29 mouse cellular contexts compared by ENCODE assay signal in the genomic region with DNA sequence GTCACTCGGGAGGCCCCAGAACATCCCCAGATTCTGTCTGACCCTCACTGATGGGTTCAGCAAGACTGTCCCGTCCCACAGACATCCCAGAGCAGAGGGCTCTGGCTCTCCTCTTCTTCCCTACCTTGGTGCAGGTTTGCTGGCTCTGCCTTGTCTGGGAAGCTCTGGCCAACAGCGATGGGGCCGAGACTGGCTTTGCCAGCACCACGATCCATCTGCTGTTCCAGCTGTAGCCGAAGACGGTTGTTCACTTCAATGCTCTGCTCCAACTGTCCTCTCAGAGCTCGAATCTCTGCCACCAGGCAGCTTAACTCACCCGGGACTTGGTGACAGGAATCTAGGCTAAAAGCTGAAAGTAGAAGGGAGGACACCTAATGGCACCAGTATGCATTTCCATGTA. TPM values are rescaled to one million over a fixed set of nuclear protein-coding genes. Genes with fewer than 3 reads are reported as not detected.
A peak's percentile ranks its signal among the peaks of the same experiment; 100 is the strongest.
DNase-seq lines count a peak whose midpoint lies in the region; ATAC-seq and TF ChIP-seq lines count a peak whose summit lies in the region.
"Had no signal": no experiment of that assay in that cellular context is flagged by ENCODE, and none has a peak within 500 bp of the region (broad histone marks: within the 10 kb centered on the region; RNA-seq: fewer than 3 reads in every experiment).

No protein-coding gene starts in this region.

- no peaks in the 10 kb centered on the region for H3K36me3 ChIP-seq in kidney, postnatal 0 days (ENCODE audit: insufficient read depth, low read length)
- H3K36me3 ChIP-seq: embryonic facial prominence, embryonic 10.5 days; embryonic facial prominence, embryonic 12.5 days; G1E had no signal

- no peak for TF ChIP-seq CTCF in cerebellum, adult 2 months (IDR thresholded peaks at IDR 0.05; ENCODE audit: borderline replicate concordance, insufficient read depth, low read depth, low read length)
- no peak for TF ChIP-seq CTCF in kidney, postnatal 0 days (IDR thresholded peaks at IDR 0.05; ENCODE audit: low read depth)

- WGBS in cerebellum, adult 2 months, result 41% methylated on average over 9 of the region's 9 CpGs
- WGBS in kidney, postnatal 0 days, result 79% methylated on average over 9 of the region's 9 CpGs

- no peak for TF ChIP-seq POLR2A in cerebellum, adult 2 months (IDR thresholded peaks at IDR 0.05; ENCODE audit: borderline replicate concordance, insufficient read depth, low read length)

- no peak for ATAC-seq in kidney, postnatal 0 days (replicated peaks; ENCODE audit: low FRiP score, low read depth)
- ATAC-seq: activated CD4-positive, CD25-positive, alpha-beta regulatory T cell, adult 4 months; CD4-positive, CD25-positive, alpha-beta regulatory T cell, adult 4 months; forebrain, embryonic 13.5 days; forebrain, embryonic 15.5 days; forebrain, postnatal 0 days; Patski had no signal

- H3K4me2 ChIP-seq in kidney, postnatal 0 days (ENCODE audit: low read length), result no peak overlapping the region
- H3K4me2 ChIP-seq: embryonic facial prominence, embryonic 12.5 days; forebrain, embryonic 13.5 days; forebrain, embryonic 15.5 days had no signal

- H3K27ac ChIP-seq in cerebellum, adult 2 months (ENCODE audit: insufficient read depth, low read length), result no peak overlapping the region
- H3K27ac ChIP-seq in kidney, postnatal 0 days, result peak overlapping the region; percentile 36; the same call in 1 of the 2 replicates
- H3K27ac ChIP-seq: embryonic facial prominence, embryonic 10.5 days; embryonic facial prominence, embryonic 12.5 days; forebrain, embryonic 13.5 days; forebrain, embryonic 15.5 days had no signal

- no peak overlapping the region for H3K9ac ChIP-seq in kidney, postnatal 0 days (ENCODE audit: low read depth, low read length)
- H3K9ac ChIP-seq: embryonic facial prominence, embryonic 12.5 days; forebrain, embryonic 13.5 days; forebrain, embryonic 15.5 days; forebrain, postnatal 0 days had no signal

- peak; percentile 16 for DNase-seq in adrenal gland, postnatal 10 days
- DNase-seq in adrenal gland, postnatal 4 days (ENCODE audit: low spot score in 2 of 2), result no peak
- peak; percentile 25 to 35 for DNase-seq in cerebellum, postnatal 14 days
- no peak for DNase-seq in cerebellum, adult 2 months
- DNase-seq in kidney, postnatal 0 days (ENCODE audit: low spot score), result no peak
- no peak for DNase-seq in kidney, postnatal 10 days
- no peak for DNase-seq in right cerebral cortex, adult 18-20 months
- DNase-seq: adrenal gland, adult 2 months; adrenal gland, postnatal 14 days; adrenal gland, postnatal 36 days; B cell, adult 2 months; cerebellum, adult 11-12 months; cerebellum, adult 8-10 months; cerebellum, adult 9-11 months; cerebellum, postnatal 36 days; forebrain, postnatal 0 days had no signal

- no peaks in the 10 kb centered on the region for H3K9me3 ChIP-seq in kidney, postnatal 0 days (replicated peaks; ENCODE audit: low read length)
- H3K9me3 ChIP-seq: embryonic facial prominence, embryonic 10.5 days; embryonic facial prominence, embryonic 12.5 days; forebrain, embryonic 13.5 days; forebrain, embryonic 15.5 days; G1E had no signal

- no peaks in the 10 kb centered on the region for H3K4me1 ChIP-seq in cerebellum, adult 2 months (ENCODE audit: control insufficient read depth, insufficient read depth, low read length)
- H3K4me1 ChIP-seq in kidney, postnatal 0 days (replicated peaks; ENCODE audit: insufficient read depth, low read length), result no peaks in the 10 kb centered on the region
- H3K4me1 ChIP-seq: embryonic facial prominence, embryonic 12.5 days; forebrain, embryonic 13.5 days; forebrain, embryonic 15.5 days had no signal

- no peaks in the 10 kb centered on the region for H3K27me3 ChIP-seq in cerebellum, adult 2 months (ENCODE audit: control insufficient read depth, insufficient read depth, low read length)
- H3K27me3 ChIP-seq in kidney, postnatal 0 days (ENCODE audit: insufficient read depth, low read length), result no peaks in the 10 kb centered on the region
- H3K27me3 ChIP-seq: embryonic facial prominence, embryonic 12.5 days; forebrain, embryonic 13.5 days; forebrain, embryonic 15.5 days; Patski had no signal

- no peak overlapping the region for H3K4me3 ChIP-seq in cerebellum, adult 2 months (replicated peaks; ENCODE audit: insufficient read depth, low read depth, low read length)
- H3K4me3 ChIP-seq in kidney, postnatal 0 days (replicated peaks; ENCODE audit: low read depth, low read length), result no peak overlapping the region
- H3K4me3 ChIP-seq: embryonic facial prominence, embryonic 10.5 days; embryonic facial prominence, embryonic 12.5 days; forebrain, embryonic 13.5 days; forebrain, embryonic 15.5 days had no signal

RNA-seq across cellular contexts. Expression of a gene that starts 22.4 kb away (rescaled TPM):
- not detected for total RNA-seq in adrenal gland, postnatal 10 days (2021)
- not detected for total RNA-seq in adrenal gland, postnatal 4 days (2021)
- not detected in 2 replicates for polyA plus RNA-seq in cerebellum, adult 2 months (2012; rRNA removed)
- polyA plus RNA-seq in kidney, postnatal 0 days (2015; fragmentation: Nextera tagmentation; extraction: Ambion mirVana), result not detected in 2 replicates
- total RNA-seq: adrenal gland, adult 2 months; adrenal gland, postnatal 14 days; adrenal gland, postnatal 36 days; CH12.LX; forebrain, postnatal 0 days; G1E had no signal
- polyA plus RNA-seq: activated CD4-positive, CD25-positive, alpha-beta regulatory T cell, adult 4 months; adrenal gland, adult 2 months; brain, embryonic 14.5 days; CD4-positive, CD25-positive, alpha-beta regulatory T cell, adult 4 months; cortical plate, adult 2 months; embryonic facial prominence, embryonic 10.5 days; embryonic facial prominence, embryonic 12.5 days; embryonic facial prominence, embryonic 14.5 days; forebrain, embryonic 11.5 days; forebrain, embryonic 13.5 days; forebrain, embryonic 15.5 days; forebrain, postnatal 0 days; G1E; Patski had no signal

RNA-seq across cellular contexts. Expression of a gene that starts 38.9 kb away (rescaled TPM):
- 1 to 10 TPM; 7.2 to 9.3 TPM for total RNA-seq in adrenal gland, postnatal 10 days (2021)
- 1 to 10 TPM; 9.4 to 9.8 TPM for total RNA-seq in adrenal gland, postnatal 4 days (2021)
- 26.6 and 26.8 TPM in 2 replicates for polyA plus RNA-seq in cerebellum, adult 2 months (2012; rRNA removed)
- 4.1 and 4.7 TPM in 2 replicates for polyA plus RNA-seq in kidney, postnatal 0 days (2015; fragmentation: Nextera tagmentation; extraction: Ambion mirVana)

Comparison
In these comparisons a context has a peak if more than half of its experiments do, and no peak if none do; other contexts are left out.
1. DNase-seq: peak in adrenal gland, postnatal 10 days (single experiment) and cerebellum, postnatal 14 days (2 of 2); none in adrenal gland, postnatal 4 days (0 of 2), cerebellum, adult 2 months (0 of 2), kidney, postnatal 0 days (single experiment), kidney, postnatal 10 days (single experiment) and right cerebral cortex, adult 18-20 months (single experiment).